Mouse (Mus musculus) MN1 (cell line): ENCODE measurements around the gene Cactin.

Experiments
- DNase-seq: peaks from one replicate; pipeline ENCODE4 v3.0.0-alpha.2; 2016; ENCODE audit warnings: low spot score

The Cactin gene

GRCm38 (mm10) chr10:81320550-81321347 lies at the start of gene Cactin:
TSS of gene Cactin (plus strand) at chr10:81321103.
- peak; percentile 100 for DNase-seq

- DNase-seq: no peak
Measured at GRCm38 (mm10) chr10:81272356-81272755, 48.5 kb upstream of the Cactin start.

GRCm38 (mm10) chr10:81273842-81274241 lies 47.1 kb upstream of the Cactin start:
- DNase-seq: no peak

- DNase-seq: no peak
Measured at GRCm38 (mm10) chr10:81277676-81278075, 43.2 kb upstream of the Cactin start.

- no peak for DNase-seq
Measured at GRCm38 (mm10) chr10:81279496-81279895, 41.4 kb upstream of the Cactin start.

GRCm38 (mm10) chr10:81284189-81284588 lies 36.7 kb upstream of the Cactin start:
- DNase-seq: no peak

- DNase-seq: no peak
Measured at GRCm38 (mm10) chr10:81284719-81285118, 36.2 kb upstream of the Cactin start.

GRCm38 (mm10) chr10:81285694-81286450 lies 35.0 kb upstream of the Cactin start:
- DNase-seq: peak; percentile 96

- DNase-seq: no peak
Measured at GRCm38 (mm10) chr10:81286586-81286985, 34.3 kb upstream of the Cactin start.

GRCm38 (mm10) chr10:81287513-81288157 lies 33.3 kb upstream of the Cactin start:
- DNase-seq: peak; percentile 66

GRCm38 (mm10) chr10:81288601-81289000 lies 32.3 kb upstream of the Cactin start:
- DNase-seq: peak; percentile 46

GRCm38 (mm10) chr10:81289278-81289677 lies 31.6 kb upstream of the Cactin start:
- peak; percentile 74 for DNase-seq

- DNase-seq: no peak
Measured at GRCm38 (mm10) chr10:81289811-81290210, 31.1 kb upstream of the Cactin start.

- no peak for DNase-seq
Measured at GRCm38 (mm10) chr10:81290698-81291460, 30.0 kb upstream of the Cactin start.

- DNase-seq: no peak
Measured at GRCm38 (mm10) chr10:81291511-81292104, 29.3 kb upstream of the Cactin start, which contains the start of gene Tjp3. TSS of gene Tjp3 (minus strand) at chr10:81291581.

GRCm38 (mm10) chr10:81292554-81293333 lies 28.2 kb upstream of the Cactin start, which contains the start of gene Pip5k1c:
TSS of gene Pip5k1c (plus strand) at chr10:81292963.
- DNase-seq: peak; percentile 100

GRCm38 (mm10) chr10:81293334-81294030 lies 27.4 kb upstream of the Cactin start:
- no peak for DNase-seq

GRCm38 (mm10) chr10:81294442-81294841 lies 26.5 kb upstream of the Cactin start:
- no peak for DNase-seq

GRCm38 (mm10) chr10:81295185-81295584 lies 25.7 kb upstream of the Cactin start:
- DNase-seq: no peak

- DNase-seq: no peak
Measured at GRCm38 (mm10) chr10:81297246-81297645, 23.7 kb upstream of the Cactin start.
